ENCODE assay signal across 1 mouse cellular context in the genomic region with DNA sequence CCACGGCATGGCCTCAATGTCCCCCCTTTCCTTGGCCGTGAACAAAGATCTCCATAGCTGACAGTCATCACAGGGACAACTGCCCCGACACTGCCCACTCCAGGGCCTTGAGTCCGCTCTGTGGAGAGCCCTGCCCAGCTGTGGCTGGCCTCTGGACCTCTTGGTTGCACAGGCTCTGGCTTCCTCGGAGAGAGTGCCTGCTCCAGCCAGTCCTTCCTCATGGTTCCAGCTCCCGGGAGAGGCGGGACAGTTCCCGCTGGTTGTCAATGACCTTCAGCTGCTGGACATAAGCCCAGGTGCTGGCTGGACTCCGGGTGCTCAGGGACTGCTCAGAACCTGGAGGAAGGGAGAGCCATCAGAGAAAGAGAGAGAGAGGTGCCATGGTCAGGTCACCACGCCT.
TF ChIP-seq lines count a peak whose summit lies in the region.

No protein-coding gene starts in this region.

TF ChIP-seq in CH12.LX, 34 proteins besides CTCF, POLR2A, EP300 and RAD21:
- TF ChIP-seq UBTF (IDR thresholded peaks at IDR 0.05; ENCODE audit: low read depth, low read length) (0 out of 2 replicates have a peak, but pooled peaks have one; percentile 0), CHD2 (IDR thresholded peaks at IDR 0.05; ENCODE audit: low read length) (no peak)
